ENCODE assay signal across 25 mouse cellular contexts in the genomic region with DNA sequence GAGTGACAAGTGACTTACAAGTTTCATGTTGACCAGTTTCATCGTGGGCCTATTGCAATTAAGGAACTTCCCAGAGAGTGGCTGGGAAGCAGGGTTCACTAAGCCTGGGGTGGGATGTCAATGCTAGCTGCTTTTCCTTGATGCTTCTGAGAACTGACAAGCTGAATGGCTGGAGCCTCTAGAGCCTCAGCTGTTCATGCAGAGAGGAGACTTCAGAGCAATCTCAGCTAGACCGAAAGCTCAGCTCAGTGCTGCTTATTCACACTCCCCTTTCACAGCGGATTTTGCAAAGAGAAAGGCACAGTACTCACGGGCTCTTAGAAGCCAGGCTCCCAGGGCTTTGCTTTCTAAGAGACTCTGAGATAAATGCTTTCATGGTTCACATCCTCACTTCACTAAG.
DNase-seq lines count a peak whose midpoint lies in the region; ATAC-seq lines count a peak whose summit lies in the region.
"Had no signal": no experiment of that assay in that cellular context is flagged by ENCODE, and none has a peak within 500 bp of the region (broad histone marks: within the 10 kb centered on the region; RNA-seq: fewer than 3 reads in every experiment).

No protein-coding gene starts in this region.

- 16% methylated on average over 4 of the region's 4 CpGs for WGBS in forebrain, embryonic 12.5 days
- 7% methylated on average over 4 of the region's 4 CpGs for whole genome bisulfite sequencing in forebrain, embryonic 16.5 days
- WGBS in embryonic facial prominence, embryonic 14.5 days, result 44% methylated on average over 4 of the region's 4 CpGs
- 7% methylated on average over 4 of the region's 4 CpGs for WGBS in midbrain, embryonic 12.5 days

- H3K27me3 ChIP-seq in forebrain, embryonic 12.5 days, result no peaks in the 10 kb centered on the region
- H3K27me3 ChIP-seq in forebrain, embryonic 16.5 days (replicated peaks; ENCODE audit: control insufficient read depth, insufficient read depth, low read length), result no peaks in the 10 kb centered on the region
- no peaks in the 10 kb centered on the region for H3K27me3 ChIP-seq in embryonic facial prominence, embryonic 14.5 days (replicated peaks; ENCODE audit: control insufficient read depth, insufficient read depth, low read length)
- no peaks in the 10 kb centered on the region for H3K27me3 ChIP-seq in midbrain, embryonic 12.5 days
- H3K27me3 ChIP-seq: embryonic facial prominence, embryonic 15.5 days; kidney, embryonic 15.5 days; liver, embryonic 13.5 days; neural tube, embryonic 12.5 days had no signal

- H3K4me2 ChIP-seq in forebrain, embryonic 12.5 days, result no peak overlapping the region
- H3K4me2 ChIP-seq in forebrain, embryonic 16.5 days (ENCODE audit: low read length), result no peak overlapping the region
- no peak overlapping the region for H3K4me2 ChIP-seq in embryonic facial prominence, embryonic 14.5 days (ENCODE audit: low read depth, low read length)
- no peak overlapping the region for H3K4me2 ChIP-seq in midbrain, embryonic 12.5 days (replicated peaks)
- H3K4me2 ChIP-seq: embryonic facial prominence, embryonic 15.5 days; heart, embryonic 11.5 days; kidney, embryonic 15.5 days; liver, embryonic 13.5 days; neural tube, embryonic 12.5 days had no signal

- DNase-seq in embryonic facial prominence, embryonic 14.5 days (ENCODE audit: low spot score), result peak; percentile 47
- DNase-seq in retina, postnatal 1 day, result peak; percentile 65
- DNase-seq in c-Kit-positive CD71-positive TER-119-positive erythroid progenitor cells, embryonic 14.5 days (ENCODE audit: low spot score), result no peak
- DNase-seq: adrenal gland, adult 8-10 months; cerebellum, adult 9-10 months; gastrocnemius, postnatal 14 days; heart, adult 11 months; kidney, postnatal 36 days; liver, embryonic 13.5 days; lung, adult 2 months; lung, postnatal 36 days; thymus, postnatal 36 days had no signal

- H3K4me3 ChIP-seq in forebrain, embryonic 12.5 days (replicated peaks), result no peak overlapping the region
- no peak overlapping the region for H3K4me3 ChIP-seq in forebrain, embryonic 16.5 days (replicated peaks; ENCODE audit: low read length)
- H3K4me3 ChIP-seq in embryonic facial prominence, embryonic 14.5 days (ENCODE audit: low read depth, low read length), result no peak overlapping the region
- H3K4me3 ChIP-seq in midbrain, embryonic 12.5 days, result no peak overlapping the region
- H3K4me3 ChIP-seq: embryonic facial prominence, embryonic 15.5 days; kidney, embryonic 15.5 days; left cerebral cortex, adult 2 months; liver, embryonic 13.5 days; neural tube, embryonic 12.5 days had no signal

- 0 out of 2 replicates have a peak overlapping the region, but pooled peaks have one; percentile 53 for H3K27ac ChIP-seq in forebrain, embryonic 12.5 days
- no peak overlapping the region for H3K27ac ChIP-seq in forebrain, embryonic 16.5 days (ENCODE audit: low read length)
- no peak overlapping the region for H3K27ac ChIP-seq in embryonic facial prominence, embryonic 14.5 days (replicated peaks; ENCODE audit: low read depth, low read length)
- H3K27ac ChIP-seq in midbrain, embryonic 12.5 days (replicated peaks), result peak overlapping the region; percentile 54
- H3K27ac ChIP-seq: embryonic facial prominence, embryonic 15.5 days; kidney, embryonic 15.5 days; left cerebral cortex, adult 2 months; liver, embryonic 13.5 days; neural tube, embryonic 12.5 days had no signal

- H3K36me3 ChIP-seq in forebrain, embryonic 12.5 days (replicated peaks), result no peaks in the 10 kb centered on the region
- H3K36me3 ChIP-seq in forebrain, embryonic 16.5 days (ENCODE audit: control insufficient read depth, insufficient read depth), result no peaks in the 10 kb centered on the region
- no peaks in the 10 kb centered on the region for H3K36me3 ChIP-seq in embryonic facial prominence, embryonic 14.5 days (ENCODE audit: control insufficient read depth, insufficient read depth, low read length)
- H3K36me3 ChIP-seq in midbrain, embryonic 12.5 days, result no peaks in the 10 kb centered on the region
- H3K36me3 ChIP-seq: embryonic facial prominence, embryonic 15.5 days; kidney, embryonic 15.5 days; liver, embryonic 13.5 days; neural tube, embryonic 12.5 days had no signal

- H3K4me1 ChIP-seq in forebrain, embryonic 12.5 days, result peaks cover 22% of the 10 kb centered on the region
- peaks cover 4% of the 10 kb centered on the region for H3K4me1 ChIP-seq in forebrain, embryonic 16.5 days (replicated peaks; ENCODE audit: control insufficient read depth, insufficient read depth, low read length)
- no peaks in the 10 kb centered on the region for H3K4me1 ChIP-seq in embryonic facial prominence, embryonic 14.5 days (ENCODE audit: control insufficient read depth, insufficient read depth, low read length)
- peaks cover 22% of the 10 kb centered on the region for H3K4me1 ChIP-seq in midbrain, embryonic 12.5 days
- H3K4me1 ChIP-seq: liver, embryonic 13.5 days; megakaryocyte, embryonic 14.5 days; neural tube, embryonic 12.5 days had no signal

- H3K9ac ChIP-seq in forebrain, embryonic 12.5 days, result no peak overlapping the region
- H3K9ac ChIP-seq in forebrain, embryonic 16.5 days (replicated peaks; ENCODE audit: low read depth, low read length), result no peak overlapping the region
- no peak overlapping the region for H3K9ac ChIP-seq in embryonic facial prominence, embryonic 14.5 days (ENCODE audit: low read depth, low read length)
- no peak overlapping the region for H3K9ac ChIP-seq in midbrain, embryonic 12.5 days (replicated peaks)
- H3K9ac ChIP-seq: embryonic facial prominence, embryonic 15.5 days; kidney, embryonic 15.5 days; liver, embryonic 13.5 days; neural tube, embryonic 12.5 days had no signal

- no peaks in the 10 kb centered on the region for H3K9me3 ChIP-seq in forebrain, embryonic 12.5 days
- H3K9me3 ChIP-seq in forebrain, embryonic 16.5 days (ENCODE audit: control insufficient read depth, low read length), result no peaks in the 10 kb centered on the region
- no peaks in the 10 kb centered on the region for H3K9me3 ChIP-seq in embryonic facial prominence, embryonic 14.5 days (ENCODE audit: control insufficient read depth, low read length)
- no peaks in the 10 kb centered on the region for H3K9me3 ChIP-seq in midbrain, embryonic 12.5 days
- H3K9me3 ChIP-seq: embryonic facial prominence, embryonic 15.5 days; kidney, embryonic 15.5 days; liver, embryonic 13.5 days; neural tube, embryonic 12.5 days had no signal

- no peak for ATAC-seq in forebrain, embryonic 12.5 days (ENCODE audit: low FRiP score)
- no peak for ATAC-seq in forebrain, embryonic 16.5 days
- ATAC-seq in embryonic facial prominence, embryonic 14.5 days (ENCODE audit: low read depth), result no peak
- ATAC-seq in midbrain, embryonic 12.5 days (ENCODE audit: low FRiP score, low read depth), result no peak; the same call in 1 of the 2 replicates
- ATAC-seq in erythroblast, adult 5-6 weeks (replicated peaks; ENCODE audit: low FRiP score, poor library complexity, severe bottlenecking), result no peak
- ATAC-seq: activated CD4-positive, CD25-positive, alpha-beta regulatory T cell, adult 4 months; hindbrain, embryonic 16.5 days; intestine, embryonic 16.5 days had no signal

Comparison
In these comparisons a context has a peak if more than half of its experiments do, and no peak if none do; other contexts are left out.
1. H3K27ac ChIP-seq: peak in forebrain, embryonic 12.5 days (single experiment) and midbrain, embryonic 12.5 days (single experiment); none in forebrain, embryonic 16.5 days (single experiment) and embryonic facial prominence, embryonic 14.5 days (single experiment).